Comparison of ENCODE assay signal across 21 mouse cellular contexts in the genomic region with DNA sequence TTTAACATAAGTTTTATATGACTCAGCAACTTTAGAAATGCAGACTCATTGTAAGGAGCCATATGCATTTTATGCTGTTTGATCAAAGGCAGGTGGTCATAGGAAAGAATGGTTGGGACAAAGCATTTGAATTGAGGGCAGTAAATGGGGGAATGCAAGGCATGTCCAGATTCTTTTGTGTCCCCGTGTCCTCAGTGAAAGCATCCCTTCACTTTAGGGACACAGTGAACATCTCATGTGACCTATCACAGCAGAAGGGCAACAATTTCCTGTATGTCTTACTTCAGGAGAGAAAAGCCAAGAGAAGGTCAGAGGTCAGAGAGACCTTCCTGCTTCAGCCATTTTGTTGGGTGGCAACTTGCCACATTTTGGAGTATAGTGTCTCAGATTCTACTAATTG.
DNase-seq lines count a peak whose midpoint lies in the region; ATAC-seq and TF ChIP-seq lines count a peak whose summit lies in the region.
"Had no signal": no experiment of that assay in that cellular context is flagged by ENCODE, and none has a peak within 500 bp of the region (broad histone marks: within the 10 kb centered on the region; RNA-seq: fewer than 3 reads in every experiment).

No protein-coding gene starts in this region.

- 82% methylated on average over 1 of the region's 1 CpGs for WGBS in midbrain, embryonic 11.5 days
- WGBS in midbrain, postnatal 0 days: 68% methylated on average over 1 of the region's 1 CpGs
- 82% methylated on average over 1 of the region's 1 CpGs for WGBS in forebrain, embryonic 13.5 days

- no peak overlapping the region for H3K27ac ChIP-seq in midbrain, embryonic 11.5 days (ENCODE audit: low read depth, low read length)
- no peak overlapping the region for H3K27ac ChIP-seq in midbrain, postnatal 0 days (ENCODE audit: low read depth, low read length)
- H3K27ac ChIP-seq in forebrain, embryonic 13.5 days: no peak overlapping the region
- H3K27ac ChIP-seq: embryonic facial prominence, embryonic 10.5 days; embryonic facial prominence, embryonic 12.5 days had no signal

- DNase-seq in midbrain, embryonic 11.5 days (ENCODE audit: low spot score, missing footprints): peak; percentile 80
- no peak for DNase-seq in midbrain, postnatal 0 days (ENCODE audit: low spot score)
- DNase-seq in R1 (ENCODE audit: low read depth, low spot score): peak; percentile 29
- no peak for DNase-seq in adrenal gland, adult 8-10 months
- DNase-seq: adrenal gland, adult 2 months; adrenal gland, postnatal 14 days; adrenal gland, postnatal 36 days; B cell, adult 2 months; cerebellum, adult 11-12 months; cerebellum, adult 2 months; cerebellum, adult 9-10 months; cerebellum, postnatal 10 days; cerebellum, postnatal 25 days had no signal

- no peaks in the 10 kb centered on the region for H3K9me3 ChIP-seq in midbrain, embryonic 11.5 days (ENCODE audit: control insufficient read depth, low read length)
- H3K9me3 ChIP-seq in midbrain, postnatal 0 days (ENCODE audit: low read length): no peaks in the 10 kb centered on the region
- H3K9me3 ChIP-seq in forebrain, embryonic 13.5 days (replicated peaks): no peaks in the 10 kb centered on the region
- H3K9me3 ChIP-seq: embryonic facial prominence, embryonic 10.5 days; embryonic facial prominence, embryonic 12.5 days; G1E had no signal

- no peak overlapping the region for H3K4me3 ChIP-seq in midbrain, embryonic 11.5 days (ENCODE audit: low read depth, low read length)
- no peak overlapping the region for H3K4me3 ChIP-seq in midbrain, postnatal 0 days (ENCODE audit: low read depth, low read length)
- H3K4me3 ChIP-seq in forebrain, embryonic 13.5 days: no peak overlapping the region
- H3K4me3 ChIP-seq: embryonic facial prominence, embryonic 10.5 days; embryonic facial prominence, embryonic 12.5 days had no signal

- no peaks in the 10 kb centered on the region for H3K4me1 ChIP-seq in midbrain, embryonic 11.5 days (ENCODE audit: control insufficient read depth, insufficient read depth, low read length)
- no peaks in the 10 kb centered on the region for H3K4me1 ChIP-seq in midbrain, postnatal 0 days (ENCODE audit: insufficient read depth, low read length)
- H3K4me1 ChIP-seq in forebrain, embryonic 13.5 days: peaks cover 6% of the 10 kb centered on the region

- H3K36me3 ChIP-seq in midbrain, embryonic 11.5 days (ENCODE audit: control insufficient read depth, insufficient read depth, low read length): no peaks in the 10 kb centered on the region
- no peaks in the 10 kb centered on the region for H3K36me3 ChIP-seq in midbrain, postnatal 0 days (ENCODE audit: insufficient read depth, low read length)
- no peaks in the 10 kb centered on the region for H3K36me3 ChIP-seq in forebrain, embryonic 13.5 days (ENCODE audit: poor library complexity, severe bottlenecking)
- H3K36me3 ChIP-seq: embryonic facial prominence, embryonic 10.5 days; embryonic facial prominence, embryonic 12.5 days; G1E had no signal

- no peak overlapping the region for H3K4me2 ChIP-seq in midbrain, embryonic 11.5 days
- H3K4me2 ChIP-seq in midbrain, postnatal 0 days (ENCODE audit: low read depth, low read length, poor library complexity, severe bottlenecking): no peak overlapping the region
- no peak overlapping the region for H3K4me2 ChIP-seq in forebrain, embryonic 13.5 days
- H3K4me2 ChIP-seq: embryonic facial prominence, embryonic 12.5 days had no signal

- no peak for TF ChIP-seq CTCF in midbrain, postnatal 0 days (IDR thresholded peaks at IDR 0.05)

- no peak for ATAC-seq in midbrain, embryonic 11.5 days (ENCODE audit: low FRiP score)
- no peak for ATAC-seq in midbrain, postnatal 0 days (ENCODE audit: low FRiP score)
- no peak for ATAC-seq in forebrain, embryonic 13.5 days
- ATAC-seq: CD4-positive, CD25-positive, alpha-beta regulatory T cell, adult 4 months; forebrain, embryonic 14.5 days; forebrain, embryonic 16.5 days had no signal

- no peak overlapping the region for H3K9ac ChIP-seq in midbrain, embryonic 11.5 days (ENCODE audit: low read length)
- H3K9ac ChIP-seq in midbrain, postnatal 0 days (replicated peaks; ENCODE audit: low read length, poor library complexity, severe bottlenecking): no peak overlapping the region
- no peak overlapping the region for H3K9ac ChIP-seq in forebrain, embryonic 13.5 days
- H3K9ac ChIP-seq: embryonic facial prominence, embryonic 12.5 days had no signal

- H3K27me3 ChIP-seq in midbrain, embryonic 11.5 days (ENCODE audit: control insufficient read depth, insufficient read depth, low read length): no peaks in the 10 kb centered on the region
- no peaks in the 10 kb centered on the region for H3K27me3 ChIP-seq in midbrain, postnatal 0 days (ENCODE audit: insufficient read depth, low read length)
- H3K27me3 ChIP-seq in forebrain, embryonic 13.5 days: no peaks in the 10 kb centered on the region
- H3K27me3 ChIP-seq: CH12.LX; embryonic facial prominence, embryonic 12.5 days had no signal

Comparison
In these comparisons a context has a peak if more than half of its experiments do, and no peak if none do; other contexts are left out.
1. DNase-seq: peak in midbrain, embryonic 11.5 days (single experiment) and R1 (single experiment); none in midbrain, postnatal 0 days (single experiment) and adrenal gland, adult 8-10 months (single experiment).